Mouse (Mus musculus) limb, embryonic 15.5 days (tissue): Measurements from ENCODE around the gene Vwa1. TPM values are rescaled to one million over a fixed set of nuclear protein-coding genes. Genes with fewer than 3 reads are reported as not detected.

ENCODE experiments used
- microRNA-seq: library from miRNA; unstranded; fragments of <30 nt; microRNA quantifications from one replicate; pipeline ENCODE4, GENCODE M21; 2016
- polyA plus RNA-seq: library from polyadenylated mRNA; unstranded; fragments of >200 nt; fragmentation: Nextera tagmentation; extraction: Ambion mirVana; gene quantifications from 2 replicates; pipeline ENCODE4 v1.2.1, GENCODE M21; 2015

Vwa1 gene
- polyA plus RNA-seq, 1 experiment from 2014 or later = 17.6 TPM

Small RNA genes within 50 kb of the gene (microRNA-seq; reads per million reads assigned to microRNA genes)
- gene Gm27743 = not detected

Other genes starting within 250 kb of the Vwa1 start
- 85.7 and 90.6 TPM in 2 replicates for gene Nadk, start 212.3 kb downstream of the Vwa1 start, polyA plus RNA-seq
- 6.8 and 7.4 TPM in 2 replicates for gene Slc35e2, start 173.3 kb downstream of the Vwa1 start, polyA plus RNA-seq
- gene Cdk11b, start 149.8 kb downstream of the Vwa1 start, polyA plus RNA-seq = 58.8 and 59.9 TPM in 2 replicates
- not detected in 2 replicates for gene Gm10563, start 129.3 kb downstream of the Vwa1 start, polyA plus RNA-seq
- 23.7 and 36.9 TPM in 2 replicates for gene Mmp23, start 121.3 kb downstream of the Vwa1 start, polyA plus RNA-seq
- gene Mib2, start 105.5 kb downstream of the Vwa1 start, polyA plus RNA-seq = 30.1 and 34.3 TPM in 2 replicates
- gene Fndc10, start 80.4 kb downstream of the Vwa1 start, polyA plus RNA-seq = 11.1 and 11.5 TPM in 2 replicates
- gene Ssu72, start 69.9 kb downstream of the Vwa1 start, polyA plus RNA-seq = 132 and 139 TPM in 2 replicates
- gene Tmem240, start 39.9 kb downstream of the Vwa1 start, polyA plus RNA-seq = 0.94 and 1.3 TPM in 2 replicates
- gene Atad3a, start 13.6 kb downstream of the Vwa1 start, polyA plus RNA-seq = 84.1 and 91.5 TPM in 2 replicates
- 0.38 and 0.52 TPM in 2 replicates for gene Tmem88b, start 11.2 kb upstream of the Vwa1 start, polyA plus RNA-seq
- gene Ankrd65, start 15.7 kb upstream of the Vwa1 start, polyA plus RNA-seq = not detected in 2 replicates
- 169 and 184 TPM in 2 replicates for gene Mrpl20, start 28.2 kb upstream of the Vwa1 start, polyA plus RNA-seq
- gene Ccnl2, start 37.8 kb upstream of the Vwa1 start, polyA plus RNA-seq = 185 and 187 TPM in 2 replicates
- 123 and 128 TPM in 2 replicates for gene Aurkaip1, start 56.6 kb upstream of the Vwa1 start, polyA plus RNA-seq
- 150 and 197 TPM in 2 replicates for gene Mxra8, start 65.0 kb upstream of the Vwa1 start, polyA plus RNA-seq
- 7.1 and 10.4 TPM in 2 replicates for gene Dvl1, start 72.7 kb upstream of the Vwa1 start, polyA plus RNA-seq
- 0.32 and 0.42 TPM in 2 replicates for gene Tas1r3, start 88.7 kb upstream of the Vwa1 start, polyA plus RNA-seq
- 19.7 and 20.8 TPM in 2 replicates for gene Cptp, start 94.7 kb upstream of the Vwa1 start, polyA plus RNA-seq
- 69.5 and 72.3 TPM in 2 replicates for gene Ints11, start 94.8 kb upstream of the Vwa1 start, polyA plus RNA-seq
- 61.8 and 66.6 TPM in 2 replicates for gene Pusl1, start 117.1 kb upstream of the Vwa1 start, polyA plus RNA-seq
- 23.3 and 23.8 TPM in 2 replicates for gene Acap3, start 117.1 kb upstream of the Vwa1 start, polyA plus RNA-seq
- 87.9 and 99.7 TPM in 2 replicates for gene Ube2j2, start 169.1 kb upstream of the Vwa1 start, polyA plus RNA-seq
- 48.3 and 50.3 TPM in 2 replicates for gene C1qtnf12, start 187.6 kb upstream of the Vwa1 start, polyA plus RNA-seq
- gene B3galt6, start 218.0 kb upstream of the Vwa1 start, polyA plus RNA-seq = 16.1 and 16.4 TPM in 2 replicates
- gene Sdf4, start 218.2 kb upstream of the Vwa1 start, polyA plus RNA-seq = 175 and 176 TPM in 2 replicates
- 0.55 and 0.99 TPM in 2 replicates for gene Tnfrsf4, start 239.1 kb upstream of the Vwa1 start, polyA plus RNA-seq